Mouse (Mus musculus) olfactory bulb, adult 2 months (tissue): Measurements from ENCODE around the gene Ctnnd2. TPM values are rescaled to one million over a fixed set of nuclear protein-coding genes. Genes with fewer than 3 reads are reported as not detected.

ENCODE experiments used
- H3K27ac ChIP-seq: fragments of 200-500 bp; 2 replicates; pipeline ENCODE4 v1.5.1; 2012; ENCODE audit warnings: low read depth, low read length; ENCODE audit not compliant: insufficient read depth
- H3K4me1 ChIP-seq: fragments of 200-500 bp; 2 replicates; pipeline ENCODE4 v1.6.1; 2012; ENCODE audit warnings: low read length; ENCODE audit not compliant: control insufficient read depth, insufficient read depth
- H3K4me3 ChIP-seq: fragments of 200-500 bp; 2 replicates; pipeline ENCODE4 v1.5.1; 2012; ENCODE audit warnings: mild to moderate bottlenecking, low read depth, low read length, moderate library complexity; ENCODE audit not compliant: insufficient read depth
- CTCF ChIP-seq: fragments of 200-500 bp; IDR thresholded peaks from 2 replicates; pipeline ENCODE4 v1.5.1; 2012; ENCODE audit warnings: low read depth, mild to moderate bottlenecking, low read length, moderate library complexity; ENCODE audit not compliant: insufficient read depth
- POLR2A ChIP-seq: fragments of 200-500 bp; IDR thresholded peaks from 2 replicates; pipeline ENCODE4 v1.6.1; 2012; ENCODE audit warnings: mild to moderate bottlenecking, low read depth, low read length, moderate library complexity; ENCODE audit not compliant: insufficient read depth
- WGBS: fragments of 180-500 bp; shearing (Covaris S2); methylation state at CpG from one replicate; pipeline ENCODE4 v1.1.7; 2018; 5-methylcytosine and 5-hydroxymethylcytosine counted together
- polyA plus RNA-seq: library from polyadenylated mRNA; stranded (reverse); fragments of >200 nt; gene quantifications from 2 replicates; pipeline ENCODE4 v1.2.4, GENCODE M21; 2012; ENCODE audit warnings: low replicate concordance; ENCODE audit not compliant: missing spikeins, insufficient read depth, insufficient read length

Ctnnd2 gene
- polyA plus RNA-seq, 1 experiment, result not detected

DNA sequence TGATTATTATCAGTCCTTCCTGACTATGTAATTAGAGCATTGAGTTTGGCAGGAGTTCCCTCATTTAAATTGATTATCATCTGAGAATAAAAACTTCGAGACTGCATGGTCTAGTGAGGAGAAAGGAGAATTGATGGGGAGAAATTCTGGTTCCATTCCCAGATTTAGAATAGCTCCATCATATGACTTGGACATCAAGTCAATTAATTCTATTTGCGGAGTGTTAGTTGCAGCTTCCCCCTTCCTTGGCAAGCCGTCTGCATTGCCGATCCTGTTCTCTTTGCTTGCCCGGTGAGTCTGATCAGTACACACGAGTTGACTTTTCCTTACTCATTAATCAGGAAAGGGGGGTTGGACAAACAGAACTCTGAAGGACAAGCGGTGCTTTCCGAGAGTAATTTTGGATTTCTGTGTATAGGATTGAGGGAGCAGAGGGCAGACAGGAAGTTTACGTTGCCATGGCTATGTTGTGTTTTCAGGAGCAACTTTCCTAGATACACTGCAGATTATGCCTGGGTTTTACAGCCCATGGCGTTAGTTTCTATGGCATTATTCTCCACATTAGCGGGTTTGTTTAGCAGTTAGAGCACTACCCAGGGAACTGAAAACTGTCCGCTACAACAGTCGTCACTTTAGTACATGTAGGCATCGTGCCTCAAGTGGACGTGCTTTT, 113.3 kb downstream of the Ctnnd2 start:
- Histone ChIP-seq H3K4me1 (peaks cover 5% of the 10 kb centered on the region), H3K27ac (no peak overlapping the region), H3K4me3 (peak overlapping the region; percentile 8; the same call in 1 of the 2 replicates)
- WGBS, result 24% methylated on average over 15 of the region's 15 CpGs
- TF ChIP-seq POLR2A (no peak), CTCF (no peak)

DNA sequence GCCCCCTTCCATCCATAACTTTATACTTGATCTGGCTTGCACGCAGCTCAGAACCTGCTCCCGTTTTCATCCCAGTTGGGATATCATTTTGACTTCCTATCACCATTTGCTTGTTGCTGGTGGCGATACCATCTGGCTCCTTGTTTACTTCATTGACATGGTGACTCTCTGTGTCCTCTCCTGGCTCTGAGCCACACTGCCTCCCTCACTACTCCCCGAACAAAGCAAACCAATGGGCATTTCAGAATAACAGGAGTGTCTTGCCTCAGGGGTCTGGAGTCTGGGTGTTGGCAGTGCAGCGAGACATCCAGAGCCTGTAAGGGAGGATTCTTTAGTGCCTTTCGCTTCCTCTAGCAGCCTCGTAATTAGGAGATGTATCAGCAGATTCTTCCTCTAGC, 113.9 kb downstream of the Ctnnd2 start:
- H3K4me3 ChIP-seq, result no peak overlapping the region
- no peak overlapping the region for H3K27ac ChIP-seq
- H3K4me1 ChIP-seq, result peaks cover 5% of the 10 kb centered on the region
- no peak for TF ChIP-seq POLR2A
- no peak for TF ChIP-seq CTCF
- WGBS, result 46% methylated on average over 7 of the region's 7 CpGs

DNA sequence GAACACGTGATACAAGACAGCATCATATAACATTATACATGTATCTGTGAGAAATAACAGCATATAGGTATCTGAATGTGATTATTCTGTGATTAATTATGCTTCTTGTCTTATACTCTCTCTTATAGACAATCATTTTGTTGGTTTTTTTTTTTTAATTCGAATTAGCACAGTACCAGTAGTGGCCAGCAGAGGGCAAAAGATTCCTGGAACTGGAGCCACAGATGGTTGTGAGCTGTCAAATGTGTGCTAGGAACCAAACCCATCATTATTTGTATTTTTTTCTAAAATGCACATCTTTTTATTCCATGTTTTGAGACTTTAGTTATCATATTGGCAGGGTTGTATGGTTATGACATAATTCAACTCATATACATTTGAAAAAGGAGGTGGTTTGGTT, 130.4 kb downstream of the Ctnnd2 start:
- Histone ChIP-seq H3K4me3 (no peak overlapping the region), H3K4me1 (peaks cover 6% of the 10 kb centered on the region), H3K27ac (no peak overlapping the region)
- 74% methylated on average over 2 of the region's 2 CpGs for WGBS
- TF ChIP-seq CTCF, result no peak
- TF ChIP-seq POLR2A, result no peak

DNA sequence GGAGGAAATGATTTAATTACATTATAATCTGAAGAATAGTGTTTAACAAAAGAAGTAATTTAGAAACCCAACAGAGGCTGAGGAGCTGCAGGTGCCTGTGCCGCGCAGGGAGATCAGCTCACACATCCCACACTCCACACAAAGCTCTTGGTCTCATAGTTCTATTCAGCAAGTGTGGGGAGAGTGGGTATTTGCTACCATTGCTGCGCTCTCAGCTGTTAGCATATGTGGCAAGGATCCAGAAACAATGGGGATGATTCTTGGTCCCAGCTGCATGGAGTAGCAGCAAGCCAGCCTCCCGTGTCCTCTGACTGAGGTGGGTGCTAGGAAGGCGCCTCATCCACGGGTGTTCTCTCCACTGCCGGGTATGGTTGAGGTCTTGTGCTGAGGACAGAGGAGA, 134.0 kb downstream of the Ctnnd2 start:
- TF ChIP-seq CTCF (no peak), POLR2A (no peak)
- WGBS, result 40% methylated on average over 7 of the region's 7 CpGs

DNA sequence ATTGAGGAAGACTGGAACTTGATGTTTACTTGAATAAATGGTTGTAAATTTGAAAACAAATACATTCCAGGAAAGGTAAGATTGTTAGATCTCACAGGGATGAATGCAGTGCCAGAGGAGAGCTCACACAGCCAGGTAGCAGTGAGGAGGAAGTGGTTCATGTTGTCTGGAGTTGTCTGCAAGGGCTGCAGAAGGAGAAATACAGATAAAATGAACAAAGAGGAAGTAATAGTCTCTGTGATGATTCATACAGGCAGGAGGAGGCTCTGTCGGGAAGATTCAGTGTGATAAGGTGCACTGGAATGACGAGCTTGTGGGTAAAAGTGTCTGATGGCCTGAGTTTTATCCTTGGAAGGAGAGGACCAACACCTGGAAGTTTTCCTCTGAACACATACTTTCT, 150.2 kb downstream of the Ctnnd2 start:
- TF ChIP-seq POLR2A, result no peak
- no peak for TF ChIP-seq CTCF
- Histone ChIP-seq H3K4me1 (no peaks in the 10 kb centered on the region), H3K4me3 (no peak overlapping the region), H3K27ac (no peak overlapping the region)
- 58% methylated on average over 2 of the region's 2 CpGs for WGBS

More for the DNA sequence above, 134.0 kb downstream of the Ctnnd2 start:
- Histone ChIP-seq H3K4me3 (no peak overlapping the region), H3K27ac (no peak overlapping the region), H3K4me1 (peaks cover 6% of the 10 kb centered on the region)

DNA sequence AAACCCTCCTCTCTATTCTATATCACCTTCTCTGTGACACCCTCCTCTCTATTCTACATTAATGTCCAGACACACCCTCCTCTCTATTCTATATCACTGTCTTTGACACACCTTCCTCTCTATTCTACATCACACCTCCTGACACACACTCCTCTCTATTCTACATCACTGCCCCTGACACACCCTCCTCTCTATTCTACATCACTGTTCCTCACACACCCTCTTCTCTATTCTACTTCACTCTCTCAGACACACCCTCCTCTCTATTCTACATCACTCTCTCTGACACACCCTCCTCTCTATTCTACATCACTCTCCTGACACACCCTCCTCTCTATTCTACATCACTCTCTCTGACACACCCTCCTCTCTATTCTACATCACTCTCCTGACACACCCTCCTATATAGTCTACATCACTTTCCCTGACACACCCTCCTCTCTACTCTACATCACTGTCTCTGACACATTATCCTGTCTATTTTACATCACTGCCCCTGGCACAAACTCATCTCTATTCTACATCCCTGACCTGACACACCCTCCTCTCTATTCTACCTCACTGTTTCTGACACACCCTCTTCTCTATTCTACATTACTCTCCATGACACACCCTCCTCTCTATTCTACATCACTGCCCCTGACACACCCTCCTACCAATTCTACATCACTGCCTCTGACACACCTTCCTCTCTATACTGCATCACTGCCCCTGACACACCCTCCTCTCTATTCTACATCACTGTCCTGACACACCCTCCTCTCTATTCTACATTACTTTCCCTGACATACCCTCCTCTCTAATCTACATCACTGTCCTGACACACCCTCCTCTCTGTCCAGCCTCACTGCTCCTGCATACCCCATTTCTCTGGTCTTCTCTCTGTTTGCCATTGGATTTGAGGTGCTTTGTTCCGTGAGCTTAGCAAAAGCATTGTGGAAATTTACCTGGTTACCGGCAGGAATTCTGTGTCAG, 161.2 kb downstream of the Ctnnd2 start:
- no peak overlapping the region for H3K27ac ChIP-seq
- TF ChIP-seq CTCF (no peak), POLR2A (no peak)

DNA sequence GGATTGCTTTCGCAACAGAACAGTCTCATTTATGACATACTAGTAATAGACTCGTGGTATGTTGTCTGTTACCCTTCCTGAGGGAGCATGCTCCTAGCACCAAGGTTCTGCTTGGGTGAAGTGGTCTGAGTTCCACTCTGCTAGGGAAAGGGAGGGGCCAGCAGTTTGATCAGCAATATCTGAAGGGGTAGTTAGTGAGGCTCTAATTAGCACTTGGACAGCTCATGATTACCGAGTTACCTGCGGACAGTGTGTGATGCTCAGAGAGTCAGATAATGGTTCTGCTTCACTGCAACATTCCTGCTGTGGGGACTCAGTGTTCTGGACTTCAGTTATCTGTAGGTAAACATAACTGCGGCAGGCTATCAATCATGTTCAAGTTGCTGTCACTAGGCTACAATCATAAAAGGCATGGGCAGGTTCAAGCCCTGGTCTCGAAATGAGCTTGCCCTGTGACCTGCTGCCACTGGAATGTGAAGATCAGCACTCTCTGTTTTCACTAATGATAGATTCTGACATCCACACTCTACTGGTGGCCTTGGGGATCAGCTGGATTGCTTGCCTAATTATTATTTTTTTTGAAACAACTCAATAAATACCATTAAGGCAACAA, 166.3 kb downstream of the Ctnnd2 start:
- TF ChIP-seq CTCF, result no peak
- WGBS, result 95% methylated on average over 6 of the region's 6 CpGs
- no peak overlapping the region for H3K27ac ChIP-seq
- H3K4me1 ChIP-seq, result no peaks in the 10 kb centered on the region
- no peak overlapping the region for H3K4me3 ChIP-seq

More for the DNA sequence above, 161.2 kb downstream of the Ctnnd2 start:
- Histone ChIP-seq H3K4me1 (no peaks in the 10 kb centered on the region), H3K4me3 (no peak overlapping the region)
- WGBS, result 70% methylated on average over 2 of the region's 2 CpGs

DNA sequence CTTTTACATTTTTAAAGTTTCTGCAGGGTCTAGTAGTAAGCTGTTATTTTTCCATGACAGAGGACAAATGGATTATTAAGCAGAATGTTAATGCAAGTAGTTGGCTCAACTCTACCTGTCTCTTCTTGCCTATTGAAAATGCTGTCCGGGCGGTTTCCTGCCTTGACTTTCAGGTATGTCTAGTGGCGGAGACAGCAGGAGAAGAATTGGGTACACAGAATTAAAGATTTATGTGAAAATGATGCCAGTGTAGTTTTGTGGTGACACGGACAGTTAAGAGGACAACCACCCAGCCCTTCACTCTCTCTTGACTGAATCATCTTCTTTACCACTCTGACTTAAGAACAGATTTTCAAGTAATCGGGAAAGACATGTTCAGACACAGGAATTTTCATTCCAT, 173.4 kb downstream of the Ctnnd2 start:
- no peak for TF ChIP-seq CTCF
- TF ChIP-seq POLR2A, result no peak
- WGBS, result 96% methylated on average over 5 of the region's 5 CpGs
- no peak overlapping the region for H3K4me3 ChIP-seq
- no peaks in the 10 kb centered on the region for H3K4me1 ChIP-seq
- no peak overlapping the region for H3K27ac ChIP-seq

DNA sequence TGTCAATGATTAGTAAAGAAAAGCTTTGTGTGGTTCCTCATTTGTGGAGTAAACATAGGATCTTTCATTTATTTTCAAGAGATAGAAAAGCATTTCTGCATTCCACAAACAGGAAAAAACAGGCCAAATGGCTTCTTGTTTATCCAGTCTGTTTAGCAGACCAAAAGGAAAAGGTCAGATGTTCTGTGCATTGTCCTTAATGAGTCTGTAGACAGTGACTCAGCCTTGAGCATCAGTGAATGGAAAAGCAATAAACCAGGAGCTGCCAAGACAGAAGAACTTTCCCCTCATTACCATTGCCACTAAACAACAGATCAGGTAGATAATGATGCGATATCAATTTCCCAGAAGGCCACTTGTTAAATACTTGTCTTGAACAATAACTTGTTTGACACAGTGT, 192.1 kb downstream of the Ctnnd2 start:
- Histone ChIP-seq H3K27ac (no peak overlapping the region), H3K4me3 (no peak overlapping the region), H3K4me1 (no peaks in the 10 kb centered on the region)
- WGBS, result 93% methylated on average over 1 of the region's 1 CpGs
- TF ChIP-seq POLR2A (no peak), CTCF (no peak)

DNA sequence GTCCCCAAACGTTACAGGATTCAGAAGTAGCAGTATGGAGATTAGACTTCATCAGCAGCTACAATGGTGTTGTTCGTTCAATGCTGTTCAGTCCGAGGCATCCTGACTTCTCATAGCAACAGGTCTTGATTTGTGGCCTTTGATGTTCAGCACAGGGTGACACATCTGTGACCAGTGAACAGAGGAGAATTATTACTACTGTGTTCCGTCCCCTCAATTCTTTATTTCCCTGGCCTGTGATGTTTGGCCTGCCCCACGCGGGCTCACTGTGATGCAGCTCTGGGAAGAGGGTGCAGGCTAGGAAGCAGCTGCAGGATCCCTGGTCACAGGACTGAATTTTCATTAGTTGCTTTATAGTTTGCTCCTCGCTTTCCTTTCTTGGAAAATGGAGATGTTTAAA, 197.6 kb downstream of the Ctnnd2 start:
- no peak for TF ChIP-seq CTCF
- no peak for TF ChIP-seq POLR2A
- Histone ChIP-seq H3K27ac (no peak overlapping the region), H3K4me3 (no peak overlapping the region), H3K4me1 (0 out of 2 replicates have a peak, but pooled peaks cover 3% of the 10 kb centered on the region)
- 74% methylated on average over 7 of the region's 7 CpGs for WGBS
